Mouse (Mus musculus) stomach, postnatal 0 days (tissue): ENCODE measurements around the gene Tdrd7.

Source experiments
- CTCF ChIP-seq: IDR thresholded peaks from 2 replicates; pipeline ENCODE4 v1.5.1; 2016; ENCODE audit warnings: antibody characterized with exemption, low read depth, mild to moderate bottlenecking, moderate library complexity
- EP300 ChIP-seq: optimal IDR thresholded peaks from 2 replicates; pipeline ENCODE3; 2016; ENCODE audit warnings: antibody characterized with exemption

- TF ChIP-seq EP300 (no peak), CTCF (0 out of 2 replicates have a peak, but pooled peaks have one; percentile 9)
These were observed 43.1 kb downstream of the Tdrd7 start for GRCm38 (mm10) chr4:46008142-46008793.
